Mouse (Mus musculus) bone marrow, adult 2 months (tissue): ENCODE measurements at regions not wholly inside any gene's neighbourhood (a gene's known extent, or its start where the extent isn't known, plus 50 kb on each side); places are given as distances from the start of the nearest gene placed in this dataset.

ENCODE experiments used
- CTCF ChIP-seq: fragments of 200-500 bp; IDR thresholded peaks from 2 replicates; pipeline ENCODE4 v1.5.1; 2011; ENCODE audit warnings: low read length, control low read depth; ENCODE audit not compliant: control insufficient read depth, insufficient read depth
- POLR2A ChIP-seq: fragments of 200-500 bp; IDR thresholded peaks from 2 replicates; pipeline ENCODE4 v1.6.1; 2011; ENCODE audit warnings: low read depth, mild to moderate bottlenecking, control low read depth, low read length, borderline replicate concordance; ENCODE audit not compliant: control insufficient read depth

DNA sequence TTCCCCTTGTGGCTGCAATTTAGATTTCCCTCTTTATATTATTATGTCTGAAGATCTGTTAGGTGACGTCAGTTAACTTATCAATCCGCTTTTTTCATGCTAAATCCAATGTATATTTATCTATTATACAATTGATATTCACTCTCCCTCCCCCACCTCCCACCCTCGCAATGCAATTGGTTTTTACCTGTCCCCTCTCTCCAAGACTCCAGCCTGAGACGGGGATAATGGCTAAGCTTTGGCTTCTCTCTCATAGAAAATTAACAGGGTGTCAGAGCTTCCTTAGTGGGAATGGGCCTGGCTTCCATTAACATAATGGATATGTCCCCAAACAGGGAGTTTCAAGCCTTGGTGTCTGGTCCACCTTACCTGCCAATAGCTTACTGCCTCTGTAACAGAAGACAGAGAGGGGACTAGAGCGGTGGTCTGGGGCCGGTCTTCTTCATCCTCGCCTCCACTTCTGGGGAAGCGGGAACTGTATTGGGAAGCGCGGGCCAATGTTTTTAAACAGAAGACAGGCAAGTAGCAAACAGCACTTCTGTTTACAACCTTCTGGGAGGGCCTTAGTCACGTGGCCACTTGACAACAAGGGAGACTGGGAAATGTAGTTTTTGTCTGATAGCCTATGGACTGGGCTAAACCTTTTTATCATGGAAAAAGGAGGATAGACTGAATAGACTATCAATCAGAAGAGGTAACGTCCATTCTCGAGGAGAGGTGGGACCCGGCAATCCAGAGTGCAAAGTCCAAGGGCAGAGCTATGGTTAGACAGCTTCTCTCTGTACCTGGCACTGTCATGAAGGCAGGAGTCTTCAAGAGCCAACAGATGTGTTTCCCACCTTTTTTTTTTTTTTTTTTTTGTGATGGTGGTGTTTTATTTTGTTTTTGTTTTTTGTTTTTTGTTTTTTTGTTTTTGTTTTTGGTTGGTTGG, 312.1 kb downstream of the Zfp706 start:
- TF ChIP-seq CTCF (no peak), POLR2A (no peak)
